Mouse (Mus musculus) liver, postnatal 0 days (tissue): ENCODE results near the gene Fam45a. TPM values are rescaled to one million over a fixed set of nuclear protein-coding genes. Genes with fewer than 3 reads are reported as not detected.

ENCODE experiments used
- ATAC-seq: fragments of 200-750 bp; cut with Nextera tagmentation; 2 replicates; pipeline ENCODE4 v1.8.0; 2017; ENCODE audit warnings: mild to moderate bottlenecking, moderate library complexity
- DNase-seq: peaks from one replicate; pipeline ENCODE4 v3.0.0-alpha.2; 2016
- H3K27ac ChIP-seq: fragments of 300-500 bp; sonication (generic); 2 replicates; pipeline ENCODE4 v1.5.1; 2014; ENCODE audit warnings: antibody characterized with exemption, moderate library complexity, mild to moderate bottlenecking, low read depth
- H3K27me3 ChIP-seq: fragments of 300-500 bp; sonication (generic); 2 replicates; pipeline ENCODE4 v1.6.1; 2014; ENCODE audit warnings: low read length, control low read depth, mixed read lengths; ENCODE audit not compliant: insufficient read depth
- H3K36me3 ChIP-seq: fragments of 300-500 bp; sonication (generic); replicated peaks from 2 replicates; pipeline ENCODE4 v1.6.1; 2014; ENCODE audit warnings: mild to moderate bottlenecking, control low read depth, low read length, moderate library complexity, mixed read lengths; ENCODE audit not compliant: insufficient read depth
- H3K4me1 ChIP-seq: fragments of 300-500 bp; sonication (generic); 2 replicates; pipeline ENCODE4 v1.6.1; 2014; ENCODE audit warnings: antibody characterized with exemption, mild to moderate bottlenecking, control low read depth; ENCODE audit not compliant: insufficient read depth
- H3K4me2 ChIP-seq: fragments of 300-500 bp; sonication (generic); 2 replicates; pipeline ENCODE4 v1.6.1; 2014; ENCODE audit warnings: low read depth, mild to moderate bottlenecking, low read length, moderate library complexity, mixed read lengths
- H3K4me3 ChIP-seq: fragments of 300-500 bp; sonication (generic); 2 replicates; pipeline ENCODE4 v1.5.1; 2014; ENCODE audit warnings: low read depth, low read length
- H3K9ac ChIP-seq: fragments of 300-500 bp; sonication (generic); replicated peaks from 2 replicates; pipeline ENCODE4 v1.6.1; 2014; ENCODE audit warnings: mild to moderate bottlenecking, moderate library complexity
- H3K9me3 ChIP-seq: fragments of 300-500 bp; sonication (generic); 2 replicates; pipeline ENCODE4 v1.6.1; 2016; ENCODE audit warnings: mild to moderate bottlenecking, control low read depth, low read length, mixed read lengths
- CTCF ChIP-seq: sonication (generic); IDR thresholded peaks from 2 replicates; pipeline ENCODE4 v1.5.1; 2016; ENCODE audit warnings: antibody characterized with exemption, low read depth
- EP300 ChIP-seq: IDR thresholded peaks from 2 replicates; pipeline ENCODE4 v1.6.1; 2016; ENCODE audit warnings: antibody characterized with exemption, low read depth, mild to moderate bottlenecking
- WGBS: fragments of 180-500 bp; shearing (Covaris S2); extraction: QIAGEN DNeasy Blood & Tissue Kit; methylation state at CpG from one replicate; pipeline ENCODE4 v1.1.7; 2014; ENCODE audit not compliant: insufficient replicate concordance; 5-methylcytosine and 5-hydroxymethylcytosine counted together
- polyA plus RNA-seq: library from polyadenylated mRNA; unstranded; fragments of >200 nt; fragmentation: Nextera tagmentation; extraction: Ambion mirVana; gene quantifications from 2 replicates; pipeline ENCODE4 v1.2.1, GENCODE M21; 2015

Gene Fam45a
- polyA plus RNA-seq: 17.3 and 18.9 TPM in 2 replicates

DNA sequence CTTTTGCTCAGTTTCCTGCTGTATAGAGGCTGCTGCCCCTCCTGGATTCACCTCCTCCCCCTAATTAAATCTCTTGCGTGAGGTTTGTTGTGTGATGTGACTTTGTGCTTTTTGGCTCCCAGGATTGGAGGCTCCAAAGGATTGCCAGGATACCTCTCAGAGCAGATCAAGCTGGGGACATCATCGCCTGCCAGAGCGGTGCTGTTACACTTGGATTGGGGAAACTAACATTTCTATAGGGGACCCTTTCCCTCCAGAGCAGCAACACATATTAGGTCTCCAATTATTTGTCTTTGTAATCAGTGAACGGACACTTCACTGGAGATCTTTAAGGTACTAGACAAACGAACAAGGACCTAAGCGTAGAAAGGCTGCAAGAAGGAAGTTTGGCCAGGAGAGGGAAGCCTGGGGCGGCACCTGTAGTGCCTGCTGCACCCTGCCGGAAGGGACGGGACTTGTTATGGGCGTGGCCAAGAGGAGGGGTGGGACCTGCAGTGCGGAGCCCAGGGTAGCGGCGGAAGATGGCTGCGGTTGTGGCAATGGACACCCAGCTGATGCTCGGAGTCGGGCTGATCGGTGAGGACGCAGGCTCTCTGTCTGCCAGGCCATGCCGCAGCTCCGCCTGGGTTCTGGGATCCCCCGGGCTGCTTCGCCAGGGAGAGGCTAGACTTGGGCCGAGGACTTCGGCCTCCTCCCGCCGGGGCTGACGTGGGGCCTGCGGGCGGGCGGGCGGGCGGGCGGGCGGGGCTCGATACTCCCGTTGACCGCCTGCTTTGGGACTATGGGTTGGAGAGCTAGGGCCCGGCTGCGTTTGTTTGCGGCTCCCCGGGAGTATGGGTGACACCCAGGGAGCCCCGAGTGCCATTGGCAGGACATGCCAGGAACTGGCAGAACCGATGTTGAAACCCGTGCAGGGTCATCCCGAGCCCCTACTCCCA is at the start of gene Fam45a:
Gene Fam45a (plus strand): TSS at position 488 of the 938 bp plus-strand sequence.
- peak within 1 kb of the TSS; percentile 85 for H3K27ac ChIP-seq

DNA sequence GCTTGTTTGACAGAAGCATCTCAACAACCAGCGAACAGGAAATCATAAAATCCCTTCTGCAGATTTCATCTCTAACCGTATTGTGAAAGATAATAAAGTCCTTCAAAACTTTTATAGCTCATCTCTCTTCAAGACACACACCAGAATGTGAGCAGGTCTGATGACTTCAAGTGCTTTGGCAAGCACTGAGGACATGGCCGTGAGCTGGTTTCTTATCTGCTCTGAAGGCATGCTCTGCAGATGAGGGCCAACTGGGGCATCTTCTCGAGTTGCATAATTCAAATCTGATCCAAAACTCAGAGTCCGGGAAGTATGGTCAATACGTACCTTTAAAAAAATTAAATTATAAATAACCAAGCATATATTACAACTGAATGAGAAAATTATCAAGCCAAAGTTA is 38.0 kb upstream of the Fam45a start:
- Histone ChIP-seq H3K9me3 (no peaks in the 10 kb centered on the region), H3K27ac (no peak overlapping the region), H3K4me3 (no peak overlapping the region), H3K9ac (no peak overlapping the region), H3K4me2 (no peak overlapping the region), H3K4me1 (no peaks in the 10 kb centered on the region), H3K36me3 (peaks cover 83% of the 10 kb centered on the region), H3K27me3 (no peaks in the 10 kb centered on the region)
- WGBS: 80% methylated on average over 6 of the region's 6 CpGs
- no peak for ATAC-seq
- no peak for TF ChIP-seq EP300
- no peak for TF ChIP-seq CTCF
- DNase-seq: no peak

More for the DNA sequence above, at the start of gene Fam45a:
- 11% methylated on average over 40 of the region's 45 CpGs for WGBS
- H3K4me2 ChIP-seq: peak within 1 kb of the TSS; percentile 87
- H3K4me3 ChIP-seq: peak within 1 kb of the TSS; percentile 78
- no peaks in the 10 kb centered on the region for H3K27me3 ChIP-seq
- peaks cover 12% of the 10 kb centered on the region for H3K4me1 ChIP-seq
- ATAC-seq: peak; percentile 100
- H3K9ac ChIP-seq: peak within 1 kb of the TSS; percentile 83
- DNase-seq: peak; percentile 95
- TF ChIP-seq EP300: no peak
- peak; percentile 97 for TF ChIP-seq CTCF
- no peaks in the 10 kb centered on the region for H3K9me3 ChIP-seq
- H3K36me3 ChIP-seq: peaks cover 9% of the 10 kb centered on the region

DNA sequence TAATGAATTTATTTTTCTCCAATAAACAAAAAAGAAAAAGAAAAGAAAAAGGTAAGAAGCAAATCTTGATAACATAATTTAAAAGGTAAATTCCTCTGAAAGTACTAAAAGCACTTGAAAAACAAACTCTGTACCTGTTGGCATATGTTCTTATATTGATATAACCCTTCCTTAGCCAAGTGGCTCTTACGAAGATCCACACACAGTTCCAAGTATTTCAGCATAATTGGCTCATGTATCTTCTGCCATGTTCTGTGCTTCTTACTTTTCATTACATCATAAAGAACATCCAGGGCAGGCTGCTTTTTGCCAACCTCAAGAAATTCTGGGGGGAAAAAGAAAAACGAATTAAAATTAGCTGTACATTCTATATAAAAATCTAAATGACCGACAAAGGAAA is 29.4 kb upstream of the Fam45a start:
- TF ChIP-seq CTCF: no peak
- no peak for TF ChIP-seq EP300
- DNase-seq (no peak), ATAC-seq (no peak)
- Histone ChIP-seq H3K9ac (no peak overlapping the region), H3K27me3 (no peaks in the 10 kb centered on the region), H3K27ac (no peak overlapping the region), H3K36me3 (peaks cover 38% of the 10 kb centered on the region), H3K4me2 (no peak overlapping the region), H3K4me1 (peaks cover 15% of the 10 kb centered on the region), H3K9me3 (no peaks in the 10 kb centered on the region), H3K4me3 (no peak overlapping the region)
- WGBS: 78% methylated on average over 3 of the region's 3 CpGs

DNA sequence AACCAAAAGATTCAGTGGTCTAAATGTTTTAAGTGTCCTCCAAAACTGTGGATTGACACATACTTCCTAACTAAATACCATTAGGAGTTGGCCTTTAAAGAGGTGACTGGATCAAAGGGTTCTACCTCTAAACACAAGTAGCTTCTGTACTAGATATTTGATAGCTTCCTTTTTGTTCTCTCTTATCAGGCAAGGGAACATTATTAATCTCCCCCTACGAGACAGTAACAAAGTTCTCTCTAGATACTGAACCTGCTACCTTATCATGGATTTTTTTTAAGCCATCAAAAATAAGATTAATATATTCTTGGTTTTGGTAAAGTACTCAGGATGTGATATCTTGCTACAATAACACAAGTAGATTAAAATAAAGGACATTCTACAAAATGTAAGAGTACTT is 26.7 kb upstream of the Fam45a start:
- H3K4me1 ChIP-seq: peaks cover 19% of the 10 kb centered on the region
- DNase-seq: no peak

DNA sequence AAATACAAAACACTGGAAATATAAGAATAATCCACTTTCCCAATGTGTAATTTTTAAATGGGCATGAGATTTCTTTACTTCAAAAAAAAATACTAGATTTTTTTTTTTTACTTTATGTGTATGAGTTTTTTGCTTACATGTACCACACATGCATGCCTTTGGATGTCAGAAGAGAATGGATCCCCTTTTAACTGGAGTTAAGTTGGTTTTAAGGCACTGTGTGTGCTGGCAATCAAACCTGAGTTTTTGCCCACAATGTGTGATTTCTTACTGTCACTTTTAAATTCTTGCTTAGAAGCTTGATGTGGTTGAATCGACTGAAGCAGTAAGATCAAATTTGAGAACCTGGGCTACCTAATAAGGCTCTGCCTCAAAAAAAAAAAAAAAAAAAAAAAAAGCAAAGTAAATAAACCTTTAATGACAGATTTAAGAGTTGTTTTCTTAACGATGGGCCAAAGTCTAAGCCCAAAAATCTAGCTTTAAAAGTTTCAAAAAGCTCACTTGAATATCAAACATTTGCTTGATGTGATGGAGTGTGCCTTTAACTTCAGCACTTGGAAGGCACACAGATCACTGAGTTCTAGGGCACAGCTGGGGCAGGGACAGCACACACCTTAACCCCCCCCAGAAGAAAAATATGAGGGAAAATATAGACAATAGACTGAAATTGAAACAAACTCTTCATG is 23.8 kb upstream of the Fam45a start:
- Histone ChIP-seq H3K36me3 (peaks cover 4% of the 10 kb centered on the region), H3K4me3 (peak overlapping the region; percentile 72; the same call in 1 of the 2 replicates), H3K4me2 (peak overlapping the region; percentile 75), H3K27me3 (no peaks in the 10 kb centered on the region), H3K27ac (no peak overlapping the region), H3K9me3 (no peaks in the 10 kb centered on the region), H3K9ac (no peak overlapping the region; the same call in 1 of the 2 replicates), H3K4me1 (peaks cover 29% of the 10 kb centered on the region)
- ATAC-seq (no peak), DNase-seq (no peak)
- TF ChIP-seq CTCF (no peak), EP300 (no peak)
- WGBS: 30% methylated on average over 2 of the region's 2 CpGs

More for the DNA sequence above, 26.7 kb upstream of the Fam45a start:
- 30% methylated on average over 1 of the region's 1 CpGs for WGBS
- ATAC-seq: no peak
- Histone ChIP-seq H3K27ac (no peak overlapping the region; the same call in 1 of the 2 replicates), H3K36me3 (peaks cover 19% of the 10 kb centered on the region), H3K4me3 (no peak overlapping the region), H3K9ac (no peak overlapping the region), H3K27me3 (no peaks in the 10 kb centered on the region), H3K9me3 (no peaks in the 10 kb centered on the region), H3K4me2 (no peak overlapping the region)
- TF ChIP-seq CTCF (no peak), EP300 (no peak)
